Mouse (Mus musculus) E14TG2a.4 (cell line): ENCODE results near the gene Stfa3.
A peak's percentile ranks its signal among the peaks of the same experiment; 100 is the strongest.

Experiments
- CTCF ChIP-seq: conservative IDR thresholded peaks from 2 replicates; pipeline ENCODE4 v1.5.1; 2014; ENCODE audit warnings: low read length
- NANOG ChIP-seq: IDR thresholded peaks from 2 replicates; pipeline ENCODE4 v1.6.1; 2014; ENCODE audit warnings: borderline replicate concordance, low read length, mixed read lengths
- POU5F1 ChIP-seq: IDR thresholded peaks from 2 replicates; pipeline ENCODE4 v1.6.1; 2014; ENCODE audit warnings: low read length, borderline replicate concordance

DNA sequence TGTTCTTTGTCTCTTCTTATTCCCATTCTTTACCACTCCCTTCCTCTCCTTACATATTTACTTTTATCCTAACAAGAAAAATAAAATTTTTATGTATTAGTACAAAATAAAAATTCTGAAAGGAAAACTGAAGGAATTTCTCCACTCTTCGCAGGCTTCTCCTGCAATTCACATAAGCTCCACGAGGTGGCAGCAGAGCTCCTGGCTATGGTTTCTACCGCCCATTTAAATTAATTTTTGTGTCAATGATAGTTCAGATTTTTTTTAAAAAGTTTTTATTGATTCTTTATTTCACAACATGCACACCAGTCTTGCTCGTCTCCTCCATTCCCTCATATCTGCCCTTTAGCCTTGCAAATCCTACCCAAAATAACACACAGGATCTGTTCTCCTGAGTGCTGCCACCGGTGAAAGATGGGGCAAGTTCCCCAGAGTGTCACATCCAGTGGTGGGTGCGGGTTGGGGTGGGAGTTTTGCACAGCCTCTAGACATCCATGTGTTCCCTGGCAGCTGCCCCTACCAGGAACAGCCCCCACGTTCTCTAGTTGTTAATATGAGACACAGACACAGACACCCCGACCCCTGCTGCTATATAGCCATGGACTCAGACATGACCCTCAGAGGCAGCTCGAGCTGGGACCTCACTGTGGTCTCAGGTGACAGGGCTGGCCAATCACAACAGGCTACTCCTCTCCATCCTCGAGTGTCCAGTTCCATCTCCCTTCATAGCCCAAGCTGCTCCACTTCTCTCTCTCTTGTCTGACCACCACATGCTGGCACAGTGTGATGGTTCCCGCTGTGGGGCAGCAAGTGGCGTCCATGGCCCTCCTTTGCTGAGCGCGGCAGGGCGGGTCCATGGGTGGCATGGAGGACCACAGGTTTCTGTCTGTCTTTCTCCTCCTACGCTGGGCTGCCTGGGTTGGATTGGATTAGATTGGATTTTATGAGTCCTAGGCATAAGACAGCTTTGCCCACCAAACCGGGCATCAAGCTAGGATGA, 18.3 kb upstream of the Stfa3 start:
- TF ChIP-seq CTCF (peak; percentile 96), NANOG (no peak), POU5F1 (no peak)
